Mouse (Mus musculus): ENCODE results near the gene Scgb2b24. TPM values are rescaled to one million over a fixed set of nuclear protein-coding genes. Genes with fewer than 3 reads are reported as not detected.

Scgb2b24 gene
- total RNA-seq (2022), result not detected

GRCm38 (mm10) chr7:33739212-33739611 is at the start of gene Scgb2b24:
Gene Scgb2b24 (minus strand): TSS chr7:33739312.
- DNase-seq (ENCODE audit: low spot score), result no peak

GRCm38 (mm10) chr7:33743499-33743898 is 4.4 kb upstream of the Scgb2b24 start, which contains the start of gene Scgb1b24:
Gene Scgb1b24 (plus strand): TSS chr7:33743799.
- DNase-seq (ENCODE audit: low spot score), result no peak

GRCm38 (mm10) chr7:33689864-33690263 is 49.2 kb downstream of the Scgb2b24 start:
- no peak for DNase-seq (ENCODE audit: low spot score)

Other genes with a start within 250 kb of the Scgb2b24 start
- not detected for gene Scgb2b21, start 218.9 kb downstream of the Scgb2b24 start, total RNA-seq (2022)
- not detected for gene Scgb1b24, start 4.5 kb upstream of the Scgb2b24 start, total RNA-seq (2022)
- gene Scgb2b26, start 205.7 kb upstream of the Scgb2b24 start, total RNA-seq (2022), result not detected

Measured in heart, adult 8-10 months (tissue).